Mouse (Mus musculus): ENCODE results near the gene Tsc1.

Tsc1 gene

DNA sequence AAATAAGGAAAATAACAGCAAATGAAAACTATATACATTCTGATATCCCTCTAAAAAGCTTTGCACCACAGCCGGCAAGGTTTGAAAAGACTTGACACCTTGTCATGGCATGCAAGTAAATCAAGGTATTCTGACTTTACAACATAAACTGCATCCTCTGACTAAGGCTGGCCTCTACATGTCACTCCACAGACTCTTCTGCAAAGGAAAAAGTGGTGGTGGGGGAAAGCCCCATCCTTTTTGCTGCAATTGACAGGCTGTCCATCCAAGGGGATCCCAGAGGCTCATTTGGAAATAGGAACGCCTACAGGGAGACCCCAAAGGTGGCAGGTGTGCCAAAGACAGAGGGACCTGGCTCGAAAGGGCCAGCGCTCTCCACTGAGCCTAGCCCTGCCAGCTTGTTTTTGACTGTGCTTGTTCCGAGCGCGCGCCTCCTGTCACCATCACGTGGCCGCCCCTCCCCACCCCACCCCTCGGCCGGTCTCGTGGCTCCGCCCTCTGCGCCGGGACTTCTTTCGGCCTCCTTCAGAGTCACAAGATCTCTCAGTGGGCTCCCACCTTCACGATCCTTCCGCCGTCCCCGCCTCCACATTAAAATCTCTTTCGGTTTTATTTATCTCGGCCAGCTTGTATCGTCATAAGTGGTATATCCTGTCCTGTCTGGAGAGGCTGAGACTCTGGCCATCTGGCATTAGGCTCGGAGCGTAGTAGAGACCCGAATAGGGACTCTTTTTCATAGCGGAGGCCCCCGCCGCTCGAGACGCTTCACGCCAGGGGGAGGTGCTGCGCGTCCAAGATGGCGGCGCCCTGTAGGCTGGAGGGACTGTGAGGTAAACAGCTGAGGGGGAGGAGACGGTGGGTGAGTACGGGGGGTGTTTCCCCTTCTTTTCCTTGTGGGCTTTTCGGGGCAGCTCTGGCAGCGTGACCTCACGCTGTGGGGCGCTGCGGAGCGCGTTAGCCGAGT is at the start of gene Tsc1:
TSS of gene Tsc1 (plus strand) at position 768 of the 964 bp plus-strand sequence.
- DNase-seq = peak; percentile 97

- DNase-seq = no peak
Observed at GRCm38 (mm10) chr2:28591479-28591878, 49.5 kb upstream of the Tsc1 start.

DNA sequence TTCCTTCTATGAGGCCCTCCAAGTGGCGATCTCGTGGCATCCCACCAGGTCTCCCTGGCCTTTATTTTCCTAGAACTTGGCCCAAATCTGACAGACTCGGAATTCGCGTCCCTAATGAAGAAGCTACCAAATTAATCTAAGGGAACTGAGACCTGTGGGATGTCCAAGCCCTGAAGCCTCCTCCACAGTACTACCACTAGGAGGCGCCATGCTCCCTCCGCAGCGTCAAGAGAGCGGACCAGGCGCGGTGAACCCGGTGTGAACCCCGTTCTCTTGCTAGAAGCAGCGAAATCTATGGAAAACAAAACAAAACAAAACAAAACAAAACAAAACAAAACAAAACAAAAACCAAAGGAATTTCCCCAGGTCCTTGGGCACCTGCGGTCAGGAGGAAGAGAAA is 48.2 kb upstream of the Tsc1 start:
- DNase-seq = peak; percentile 76

- DNase-seq = no peak
Observed at GRCm38 (mm10) chr2:28596021-28596420, 45.0 kb upstream of the Tsc1 start.

GRCm38 (mm10) chr2:28596998-28597397 is 44.0 kb upstream of the Tsc1 start:
- no peak for DNase-seq

DNA sequence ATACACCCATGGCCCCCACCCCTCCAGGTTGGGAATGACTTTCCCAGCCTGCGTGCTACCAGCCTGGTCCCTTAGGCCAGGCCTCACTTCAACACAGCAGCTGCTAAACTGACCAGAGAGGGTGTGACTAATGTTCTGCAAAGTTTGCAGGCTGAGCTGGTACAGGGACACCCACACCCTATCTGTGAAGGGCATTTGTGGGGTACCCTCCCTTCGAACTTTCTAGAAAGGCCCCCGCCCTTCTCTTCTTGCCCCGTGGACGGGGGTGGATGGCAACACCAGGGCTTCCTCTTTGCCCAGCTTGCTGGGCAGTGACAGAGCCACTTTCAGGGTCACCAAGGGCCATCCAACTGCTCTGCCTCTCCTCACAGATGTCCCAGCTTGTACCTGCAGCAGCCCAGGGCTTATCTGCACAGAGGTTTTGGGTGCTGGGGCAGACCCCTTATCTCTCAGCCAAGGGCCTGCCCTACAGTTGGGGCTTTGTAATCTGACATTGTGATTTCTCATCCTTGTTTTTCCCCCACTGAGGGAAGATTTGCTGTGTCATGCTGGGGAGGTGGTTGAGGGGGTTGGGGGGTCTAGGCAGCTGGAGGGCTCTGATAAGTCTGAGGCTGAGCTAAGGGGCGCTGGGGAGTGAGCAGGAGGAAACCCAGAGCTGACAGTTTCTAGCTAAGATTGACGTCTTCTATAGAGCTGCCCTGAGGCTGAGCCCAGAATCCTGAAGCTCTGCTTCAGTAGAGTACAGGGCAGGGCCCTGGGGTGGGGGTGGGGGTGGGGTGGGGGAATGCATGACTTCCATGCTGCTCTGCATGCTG is 43.1 kb upstream of the Tsc1 start:
- DNase-seq = no peak

GRCm38 (mm10) chr2:28598692-28599568 is 42.1 kb upstream of the Tsc1 start:
- DNase-seq = no peak

DNA sequence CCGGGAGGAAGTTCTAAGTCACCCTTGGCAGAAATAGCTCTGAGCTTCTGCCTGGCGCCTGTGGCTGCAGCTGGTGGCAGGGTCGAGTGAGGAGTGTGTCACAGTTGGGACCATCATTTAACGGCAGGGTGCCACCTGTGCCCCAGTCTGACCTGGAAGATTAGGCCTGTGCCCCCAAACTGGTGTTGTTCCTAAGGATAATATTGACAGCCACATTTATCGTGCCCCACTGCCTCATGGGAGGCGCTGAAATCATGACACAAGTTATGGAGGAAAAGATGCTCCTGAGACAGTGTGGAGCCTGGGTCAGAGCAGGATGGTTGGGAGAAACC is 41.5 kb upstream of the Tsc1 start:
- no peak for DNase-seq

GRCm38 (mm10) chr2:28601720-28602590 is 39.1 kb upstream of the Tsc1 start:
- no peak for DNase-seq

DNA sequence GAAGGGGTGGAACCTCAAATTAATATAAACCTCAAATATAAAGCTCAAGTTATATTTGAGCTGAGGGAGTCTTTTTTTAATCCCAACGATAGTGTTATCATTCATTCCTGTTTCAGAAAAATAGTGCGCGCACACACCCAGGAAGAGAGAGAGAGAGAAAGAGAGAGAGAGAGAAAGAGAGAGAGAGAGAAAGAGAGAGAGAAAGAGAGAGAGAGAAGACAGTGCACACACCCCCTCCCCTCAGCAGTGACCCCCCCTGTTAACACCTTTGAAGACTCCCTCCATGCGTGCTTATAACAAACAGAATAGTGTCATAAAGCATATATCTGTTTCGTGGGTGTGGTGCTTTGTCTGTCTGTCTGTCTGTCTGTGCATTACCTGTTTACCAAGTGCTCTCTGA is 37.5 kb upstream of the Tsc1 start:
- DNase-seq = no peak

DNA sequence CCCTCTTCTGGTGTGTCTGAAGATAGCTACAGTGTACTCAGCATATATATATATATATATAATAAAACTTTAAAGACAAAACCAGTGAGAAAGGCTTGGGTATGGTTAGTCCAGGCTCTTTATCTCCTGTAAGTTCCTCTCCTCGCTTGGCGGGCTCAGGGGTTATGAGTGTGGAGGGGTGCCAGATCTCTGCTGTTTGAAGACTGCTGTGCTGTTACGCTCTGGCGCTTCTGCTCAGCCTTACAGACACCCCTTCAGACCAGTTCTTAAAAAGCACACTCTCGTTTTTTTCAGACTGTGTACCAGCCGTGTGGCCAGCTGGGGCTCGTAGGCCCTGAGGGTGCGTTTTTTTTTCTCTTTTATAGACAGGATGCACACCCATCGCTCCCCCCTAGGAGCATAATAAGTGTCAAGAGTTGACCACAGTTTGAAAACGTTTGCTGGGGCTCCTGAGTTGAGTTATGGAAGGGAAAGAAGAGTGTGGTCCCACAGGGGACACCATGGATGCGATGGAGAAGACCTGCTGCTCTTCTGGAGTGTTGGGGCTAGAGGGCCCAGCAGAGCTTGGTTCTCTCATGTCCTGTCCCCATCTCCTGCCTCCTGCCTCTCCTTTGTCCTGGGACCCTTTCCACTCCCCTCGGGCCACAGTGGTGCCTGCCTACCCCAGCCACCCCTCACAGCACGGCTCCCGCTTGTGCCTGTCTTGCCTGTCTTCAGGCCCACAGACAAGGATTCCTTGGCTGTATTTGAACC is 35.1 kb upstream of the Tsc1 start:
- no peak for DNase-seq

DNA sequence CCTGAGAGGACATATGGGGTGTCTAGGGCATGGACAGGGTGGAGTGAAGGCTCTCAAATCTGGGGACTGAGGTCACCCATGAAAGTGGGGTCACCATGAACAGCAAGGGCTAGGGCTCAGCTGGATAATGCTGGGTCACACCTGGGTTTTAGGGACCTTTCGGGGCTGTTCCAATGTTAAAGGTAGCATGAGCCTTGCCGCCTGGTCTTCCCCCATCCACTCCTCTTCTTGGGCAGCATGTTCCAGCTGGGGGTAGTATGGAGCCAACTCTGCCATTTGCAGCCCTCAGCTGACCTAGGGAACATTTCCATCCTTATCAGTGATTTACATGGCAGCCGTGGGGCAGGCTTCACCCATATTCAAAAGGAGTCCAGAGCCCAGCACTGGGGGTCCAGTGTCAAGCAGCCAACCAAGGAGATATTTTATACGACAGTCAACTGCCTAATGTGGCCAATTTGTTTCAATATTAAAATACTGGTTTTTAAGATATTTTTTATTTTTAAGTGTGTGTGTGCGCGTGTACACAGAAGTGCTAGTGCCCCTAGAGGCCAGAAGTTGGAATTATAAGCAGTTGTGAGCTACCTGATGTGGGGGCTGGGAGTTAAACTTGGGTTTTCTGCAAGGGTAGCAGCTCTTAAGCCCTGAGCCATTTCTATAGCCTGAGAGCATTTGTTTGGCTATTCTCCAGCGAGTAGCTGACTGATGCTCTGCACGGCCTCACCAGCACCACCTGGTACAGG is 34.3 kb upstream of the Tsc1 start:
- no peak for DNase-seq

GRCm38 (mm10) chr2:28607341-28608165 is 33.5 kb upstream of the Tsc1 start:
- DNase-seq = no peak

GRCm38 (mm10) chr2:28609851-28610250 is 31.2 kb upstream of the Tsc1 start:
- no peak for DNase-seq

DNA sequence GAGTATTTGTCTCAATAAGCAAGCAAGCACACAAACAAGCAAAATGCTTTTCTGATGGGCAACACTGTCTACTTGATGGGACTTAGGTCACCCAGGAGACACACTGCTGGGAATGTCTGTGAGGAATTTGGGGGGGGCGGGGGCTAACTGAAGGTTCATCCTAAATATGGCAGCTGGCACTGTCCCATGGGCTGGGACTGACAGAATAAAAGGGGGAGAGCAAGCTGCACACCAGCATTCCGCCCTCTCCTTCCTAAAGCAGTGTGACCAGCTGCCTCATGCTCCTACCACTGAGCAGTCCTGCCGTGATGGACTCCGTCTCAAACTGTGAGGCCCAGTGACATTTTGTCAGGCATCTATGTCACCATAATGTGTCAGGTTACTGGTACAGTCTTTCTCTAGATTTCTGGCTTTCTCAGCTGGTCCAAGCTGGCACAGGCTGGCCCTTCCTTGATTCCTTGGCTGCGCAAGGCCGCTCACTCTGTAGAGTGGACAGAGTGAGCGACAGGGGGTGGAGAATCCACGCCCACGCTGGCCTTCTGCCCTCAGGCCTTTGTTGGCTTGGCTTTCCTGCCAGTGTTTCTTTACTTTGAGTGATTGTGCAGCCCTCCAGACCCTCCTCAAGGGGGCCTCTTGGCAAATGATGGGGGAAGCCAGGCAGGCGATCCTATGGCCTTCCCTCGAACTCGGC is 30.2 kb upstream of the Tsc1 start:
- no peak for DNase-seq

- no peak for DNase-seq
Observed at GRCm38 (mm10) chr2:28611407-28611787, 29.6 kb upstream of the Tsc1 start.

DNA sequence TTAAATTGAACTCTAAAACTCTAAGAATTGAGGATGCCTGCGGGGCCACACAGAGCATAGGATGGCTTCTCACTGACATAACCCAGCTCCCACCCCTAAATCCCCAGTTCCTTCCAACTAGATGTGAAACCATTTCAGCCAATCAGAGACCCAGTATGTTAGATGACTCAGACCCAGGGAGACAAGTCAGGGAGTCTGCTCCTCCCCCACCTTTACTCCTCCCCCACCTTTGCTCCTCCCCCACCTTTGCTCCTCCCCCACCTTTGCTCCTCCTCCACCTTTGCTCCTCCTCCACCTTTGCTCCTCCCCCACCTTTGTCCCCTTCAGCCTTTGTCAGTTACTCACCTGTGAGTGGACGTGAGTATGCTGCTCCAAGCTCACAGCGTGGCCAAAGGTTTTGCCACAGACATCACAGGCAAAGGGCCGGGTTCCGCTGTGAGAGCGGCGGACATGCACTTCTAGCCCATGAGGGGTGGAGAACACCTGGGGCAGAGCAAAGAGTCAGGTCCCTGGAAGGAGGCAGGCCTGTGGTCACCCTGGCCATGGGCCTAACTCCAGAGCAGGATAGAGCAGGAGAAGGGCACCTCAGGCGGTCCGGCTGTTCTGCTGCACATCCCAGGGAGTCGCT is 28.5 kb upstream of the Tsc1 start:
- DNase-seq = no peak

DNA sequence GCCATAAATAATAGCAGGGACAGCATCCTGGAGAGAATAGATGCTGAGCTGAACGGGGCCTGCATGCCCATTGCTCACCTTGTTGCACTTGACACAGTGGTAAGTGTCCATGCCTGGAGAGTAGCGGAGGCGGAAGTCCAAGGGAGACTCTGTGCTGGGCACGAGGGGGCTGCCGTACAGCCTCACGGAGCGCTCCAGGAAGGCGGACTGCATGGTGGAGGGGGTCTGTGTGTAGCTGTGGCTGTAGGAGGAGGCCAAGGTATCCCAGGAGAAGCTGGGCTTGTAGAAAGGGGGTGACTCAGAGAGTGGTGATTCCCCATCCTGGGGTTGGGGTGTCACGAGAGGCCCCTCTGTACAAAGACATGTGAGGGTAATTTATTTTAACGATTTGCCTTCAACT is 27.4 kb upstream of the Tsc1 start:
- DNase-seq = no peak
